Mouse (Mus musculus): ENCODE measurements around the gene Hist1h2ak.
"Not testable (repeated sequence)": the region's sequence is repeated elsewhere in the genome, so short reads cannot be mapped to it uniquely, and the experiment has no call there.

The Hist1h2ak gene

GRCm38 (mm10) chr13:21753524-21754285, at the start of gene Hist1h2ak, which contains the start of gene Hist1h2bn:
Gene Hist1h2ak (minus strand): TSS chr13:21753827.
Gene Hist1h2bn (plus strand): TSS chr13:21754123.
- CTCF ChIA-PET: not testable (repeated sequence)
- POLR2A ChIA-PET: interaction anchor here (0.5 to 16.3 kb wide), 101 partner anchors 8 to 1999 kb away, joined by 3 to 823 read pairs (median 5); partner anchors contain the start of genes Hist1h1b (in 4 of the 4), Hist1h2ai (in 4 of the 4), Hist1h2an (in 4 of the 4) and Hist1h2bl (in 4 of the 4)

- POLR2A ChIA-PET, CTCF ChIA-PET: not testable (repeated sequence)
Observed at GRCm38 (mm10) chr13:21803058-21803457, 49.4 kb upstream of the Hist1h2ak start.

DNA sequence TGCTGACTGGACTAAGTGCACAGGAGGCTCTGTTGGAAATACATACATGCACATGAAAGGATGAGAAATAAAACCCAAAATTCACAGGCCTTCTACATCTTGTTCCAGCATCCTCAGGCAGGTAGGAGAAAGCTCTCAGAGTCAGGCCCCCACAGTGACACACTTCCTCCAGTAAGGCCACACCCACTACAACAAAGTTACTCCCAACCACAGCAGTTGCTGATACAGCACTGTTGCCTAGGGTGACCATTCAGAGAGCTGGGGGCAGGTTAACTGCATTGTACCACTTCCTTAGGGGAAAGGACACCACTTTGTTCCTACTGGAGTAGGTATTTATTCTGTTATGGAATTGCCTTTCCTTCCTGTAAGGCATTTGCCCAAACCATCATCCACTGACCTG, 43.5 kb upstream of the Hist1h2ak start:
- CTCF ChIA-PET, POLR2A ChIA-PET: not testable (repeated sequence)

DNA sequence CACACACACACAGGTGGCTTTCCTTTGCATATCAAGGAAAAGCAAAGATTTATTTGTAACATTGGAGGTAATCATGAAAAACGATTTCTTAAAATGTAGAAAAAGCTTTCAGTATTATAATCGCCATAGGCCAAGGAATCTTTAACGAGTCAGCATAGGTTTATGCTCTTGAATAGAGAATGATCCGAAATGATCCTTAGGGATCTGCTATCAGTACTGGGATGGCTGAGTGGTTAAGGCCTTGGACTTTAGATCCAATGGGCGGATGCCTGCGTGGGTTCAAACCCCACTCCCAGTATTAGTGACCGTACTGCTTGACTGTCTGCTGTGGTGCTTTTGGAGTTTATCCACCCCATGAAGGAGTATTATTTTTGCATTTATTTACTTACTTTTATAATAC, 42.0 kb upstream of the Hist1h2ak start:
- CTCF ChIA-PET: no interaction called here
- POLR2A ChIA-PET: interaction anchor here in 2 of 4 experiments (0.9 to 1.5 kb wide), 4 partner anchors 8 to 85 kb away, joined by 3 to 5 read pairs (median 4); partner anchors contain the start of genes Hist1h1b (in 1 of the 2), Hist1h2an (in 1 of the 2) and Hist1h2bp (in 1 of the 2)

GRCm38 (mm10) chr13:21790601-21791283, 37.1 kb upstream of the Hist1h2ak start:
- POLR2A ChIA-PET: interaction anchor here (0.5 to 22.5 kb wide), 55 partner anchors 8 to 1948 kb away, joined by 3 to 823 read pairs (median 5); partner anchors contain the start of genes Hist1h2ak (in 4 of the 4), Hist1h2bn (in 4 of the 4), Hist1h1b (in 3 of the 4) and Hist1h2ai (in 3 of the 4)

GRCm38 (mm10) chr13:21789925-21790324, 36.3 kb upstream of the Hist1h2ak start:
- CTCF ChIA-PET: no interaction called here
- POLR2A ChIA-PET: interaction anchor here in 3 of 4 experiments (0.5 to 22.5 kb wide), 26 partner anchors 9 to 618 kb away, joined by 3 to 823 read pairs (median 10); partner anchors contain the start of genes Hist1h1b (in 3 of the 3), Hist1h2ai (in 3 of the 3), Hist1h2ak (in 3 of the 3) and Hist1h2bl (in 3 of the 3)

More at GRCm38 (mm10) chr13:21790601-21791283, 37.1 kb upstream of the Hist1h2ak start:
- CTCF ChIA-PET: no interaction called here

DNA sequence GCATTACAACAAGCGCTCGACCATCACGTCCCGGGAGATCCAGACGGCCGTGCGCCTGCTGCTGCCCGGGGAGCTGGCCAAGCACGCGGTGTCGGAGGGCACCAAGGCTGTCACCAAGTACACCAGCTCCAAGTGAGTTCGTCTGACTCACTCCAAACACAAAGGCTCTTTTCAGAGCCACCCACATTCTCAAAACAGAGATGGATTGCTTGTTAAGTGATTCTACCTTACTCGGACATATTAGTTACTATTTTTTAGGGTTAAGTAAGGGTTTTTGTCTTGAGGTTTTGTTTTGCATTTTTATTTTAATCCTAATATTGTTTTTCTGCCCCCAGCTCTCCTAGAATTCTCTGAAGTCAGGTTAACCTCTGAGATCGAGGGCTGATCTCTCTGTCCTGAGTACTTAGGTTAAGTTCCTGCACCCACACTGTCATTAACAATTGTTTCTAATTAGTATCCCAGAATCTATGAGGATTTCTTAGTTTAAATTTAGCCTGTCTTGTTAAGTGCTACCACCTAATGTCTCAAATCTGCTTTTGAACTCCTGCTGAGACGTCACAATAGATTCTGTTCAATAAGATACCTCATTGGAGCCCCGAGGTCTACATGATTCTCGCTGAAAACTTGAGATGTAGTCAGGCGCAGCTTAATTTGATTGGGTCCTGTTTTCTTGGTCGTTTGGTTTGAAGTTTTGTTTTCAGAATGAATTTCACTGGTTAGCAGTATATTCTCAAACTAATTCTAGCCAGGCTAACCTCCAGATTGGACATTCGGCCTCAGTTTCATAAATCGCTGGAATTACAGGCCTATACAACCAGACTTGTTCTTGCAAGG, 34.4 kb upstream of the Hist1h2ak start:
- ChIA-PET POLR2A (interaction anchor here (0.5 to 22.5 kb wide), 82 partner anchors 7 to 1956 kb away, joined by 3 to 823 read pairs (median 7); partner anchors contain the start of genes Hist1h2ag (in 4 of the 4), Hist1h2ai (in 4 of the 4), Hist1h2ak (in 4 of the 4) and Hist1h2bj (in 4 of the 4)), CTCF (interaction anchor here in 2 of 4 experiments (0.6 to 1.5 kb wide), 2 partner anchors 44 to 255 kb away, joined by 3 to 4 read pairs; partner anchors contain the start of genes Hist1h2ag (in 1 of the 2) and Hist1h2bj (in 1 of the 2))

DNA sequence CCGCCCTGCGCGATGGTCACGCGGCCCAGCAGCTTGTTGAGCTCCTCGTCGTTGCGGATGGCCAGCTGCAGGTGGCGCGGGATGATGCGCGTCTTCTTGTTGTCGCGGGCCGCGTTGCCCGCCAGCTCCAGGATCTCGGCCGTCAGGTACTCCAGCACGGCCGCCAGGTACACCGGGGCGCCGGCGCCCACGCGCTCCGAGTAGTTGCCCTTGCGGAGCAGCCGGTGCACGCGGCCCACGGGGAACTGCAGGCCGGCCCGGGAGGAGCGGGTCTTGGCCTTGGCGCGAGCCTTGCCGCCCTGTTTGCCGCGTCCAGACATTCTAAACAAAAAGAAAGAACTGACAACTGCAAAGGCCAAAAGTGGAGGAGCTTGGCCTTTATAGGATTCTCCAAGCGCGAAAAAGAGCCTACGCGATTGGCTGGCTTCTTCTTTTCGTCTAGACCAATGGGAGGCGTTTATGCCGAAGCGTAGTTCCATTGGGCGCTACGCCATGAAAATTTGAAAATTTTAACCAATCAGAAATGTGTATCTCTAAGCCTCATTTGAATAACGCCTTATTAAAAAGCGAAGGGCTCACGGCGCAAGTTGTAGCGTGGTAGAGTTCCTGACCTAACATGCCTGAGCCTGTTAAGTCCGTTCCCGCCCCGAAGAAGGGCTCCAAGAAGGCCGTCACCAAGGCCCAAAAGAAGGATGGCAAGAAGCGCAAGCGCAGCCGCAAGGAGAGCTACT, 33.4 kb upstream of the Hist1h2ak start, which contains the start of the genes Hist1h2an and Hist1h2bp:
TSS of gene Hist1h2an (minus strand) at position 320 of the 731 bp plus-strand sequence.
TSS of gene Hist1h2bp (plus strand) at position 563 of the 731 bp plus-strand sequence.
- ChIA-PET POLR2A (interaction anchor here (0.6 to 22.5 kb wide), 94 partner anchors 8 to 1973 kb away, joined by 3 to 823 read pairs (median 5); partner anchors contain the start of genes Hist1h2ag (in 4 of the 4), Hist1h2ai (in 4 of the 4), Hist1h2ak (in 4 of the 4) and Hist1h2bj (in 4 of the 4)), CTCF (interaction anchor here in 2 of 4 experiments (0.6 to 1.5 kb wide), 2 partner anchors 43 to 256 kb away, joined by 3 to 4 read pairs; partner anchors contain the start of genes Hist1h2ag (in 1 of the 2) and Hist1h2bj (in 1 of the 2))

DNA sequence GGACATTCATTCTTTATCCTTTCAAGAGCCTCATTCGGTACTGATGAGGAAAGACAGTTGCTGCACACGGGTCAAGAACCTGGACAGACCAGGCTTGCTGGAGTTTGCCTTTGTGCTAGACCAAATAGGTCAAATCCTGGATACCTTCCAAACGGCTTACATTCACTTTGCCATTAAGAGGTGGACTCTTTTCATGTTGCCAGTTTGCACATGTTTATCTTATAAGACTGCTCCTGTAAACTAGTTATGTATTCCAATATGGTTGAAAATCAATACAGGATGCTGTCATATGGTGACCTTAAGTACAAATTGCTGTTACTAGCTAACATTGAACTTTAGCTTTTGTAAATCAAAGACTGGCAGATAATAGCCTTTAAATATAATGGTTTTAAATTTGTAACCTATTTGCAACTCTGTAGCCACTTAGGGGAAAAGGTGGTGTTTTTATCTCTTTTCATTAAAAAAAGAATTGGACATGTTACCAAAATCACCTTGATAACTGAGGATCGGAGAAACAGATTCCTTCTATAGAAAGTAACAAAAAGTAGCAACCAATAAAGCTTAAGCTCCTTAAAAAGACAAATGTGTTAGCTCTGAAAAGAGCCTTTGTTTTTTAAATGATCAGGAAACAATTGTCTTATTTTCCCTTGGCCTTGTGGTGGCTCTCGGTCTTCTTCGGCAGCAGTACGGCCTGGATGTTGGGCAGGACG, 32.7 kb upstream of the Hist1h2ak start:
- ChIA-PET POLR2A (interaction anchor here (0.6 to 22.5 kb wide), 86 partner anchors 7 to 1977 kb away, joined by 3 to 823 read pairs (median 6); partner anchors contain the start of genes Hist1h2ai (in 4 of the 4), Hist1h2ak (in 4 of the 4), Hist1h2bl (in 4 of the 4) and Hist1h2bn (in 4 of the 4)), CTCF (interaction anchor here in 1 of 4 experiments (1.5 kb wide), 1 partner anchor 257 kb away, joined by 3 read pairs; the partner anchor contains the start of genes Hist1h2ag and Hist1h2bj)

GRCm38 (mm10) chr13:21784311-21784710, 30.7 kb upstream of the Hist1h2ak start:
- CTCF ChIA-PET: interaction anchor here in 1 of 4 experiments (0.7 kb wide), 1 partner anchor 49 kb away, joined by 3 read pairs; no protein-coding TSS in a partner anchor
- POLR2A ChIA-PET: interaction anchor here in 3 of 4 experiments (0.6 to 22.5 kb wide), 32 partner anchors 9 to 1980 kb away, joined by 3 to 823 read pairs (median 4); partner anchors contain the start of genes Hist1h2ai (in 3 of the 3), Hist1h2ak (in 3 of the 3), Hist1h2bj (in 3 of the 3) and Hist1h2bl (in 3 of the 3)

- CTCF ChIA-PET: no interaction called here
- POLR2A ChIA-PET: interaction anchor here in 3 of 4 experiments (0.8 to 22.5 kb wide), 28 partner anchors 9 to 1980 kb away, joined by 3 to 823 read pairs (median 6); partner anchors contain the start of genes Hist1h2ai (in 3 of the 3), Hist1h2ak (in 3 of the 3), Hist1h2bj (in 3 of the 3) and Hist1h2bl (in 3 of the 3)
Observed at GRCm38 (mm10) chr13:21783734-21784161, 30.1 kb upstream of the Hist1h2ak start.

GRCm38 (mm10) chr13:21783255-21783617, 29.6 kb upstream of the Hist1h2ak start, which contains the start of gene Hist1h3i:
Gene Hist1h3i (minus strand): TSS chr13:21783370.
- POLR2A ChIA-PET: interaction anchor here (0.8 to 22.5 kb wide), 39 partner anchors 8 to 1981 kb away, joined by 3 to 823 read pairs (median 6); partner anchors contain the start of genes Hist1h2ak (in 4 of the 4), Hist1h2bn (in 4 of the 4), Hist1h2ai (in 3 of the 4) and Hist1h2bl (in 3 of the 4)
- CTCF ChIA-PET: no interaction called here

DNA sequence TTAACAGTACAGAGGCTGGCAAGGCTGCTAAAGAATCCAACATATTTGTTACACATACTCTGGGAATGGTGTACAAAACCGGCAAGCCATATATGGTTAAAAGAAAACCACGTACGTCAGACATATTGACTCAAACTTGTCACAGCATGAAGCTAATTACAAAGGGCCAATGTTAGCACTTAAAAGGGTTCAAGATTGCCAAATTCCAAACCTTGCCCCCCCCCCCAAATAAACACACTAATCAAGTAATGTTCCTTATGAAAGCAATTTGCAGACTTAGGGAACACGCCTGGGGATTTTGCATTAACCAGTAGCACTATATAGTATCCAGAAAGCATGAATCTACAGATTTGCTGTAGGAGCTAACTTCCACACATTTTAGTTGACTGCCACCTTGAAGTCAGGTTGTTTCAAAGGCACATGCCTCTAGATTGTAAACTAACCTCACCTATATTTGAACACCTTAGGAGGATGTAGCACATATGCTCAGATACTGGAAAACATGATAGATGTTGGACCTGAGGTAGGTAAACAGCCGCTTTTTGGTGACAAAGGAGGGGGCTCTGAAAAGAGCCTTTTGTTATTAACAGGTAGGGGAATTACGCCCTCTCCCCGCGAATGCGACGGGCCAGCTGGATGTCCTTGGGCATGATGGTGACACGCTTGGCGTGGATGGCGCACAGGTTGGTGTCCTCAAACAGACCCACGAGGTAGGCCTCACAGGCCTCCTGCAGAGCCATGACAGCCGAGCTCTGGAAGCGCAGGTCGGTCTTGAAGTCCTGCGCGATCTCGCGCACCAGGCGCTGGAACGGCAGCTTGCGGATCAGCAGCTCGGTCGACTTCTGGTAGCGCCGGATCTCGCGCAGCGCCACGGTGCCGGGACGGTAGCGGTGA, 29.0 kb upstream of the Hist1h2ak start:
- POLR2A ChIA-PET: interaction anchor here (0.5 to 22.5 kb wide), 50 partner anchors 8 to 1979 kb away, joined by 3 to 823 read pairs (median 5); partner anchors contain the start of genes Hist1h2ak (in 4 of the 4), Hist1h2bn (in 4 of the 4), Hist1h2ai (in 3 of the 4) and Hist1h2bm (in 3 of the 4)
- CTCF ChIA-PET: interaction anchor here in 1 of 4 experiments (0.7 kb wide), 1 partner anchor 34 kb away, joined by 3 read pairs; no protein-coding TSS in a partner anchor

DNA sequence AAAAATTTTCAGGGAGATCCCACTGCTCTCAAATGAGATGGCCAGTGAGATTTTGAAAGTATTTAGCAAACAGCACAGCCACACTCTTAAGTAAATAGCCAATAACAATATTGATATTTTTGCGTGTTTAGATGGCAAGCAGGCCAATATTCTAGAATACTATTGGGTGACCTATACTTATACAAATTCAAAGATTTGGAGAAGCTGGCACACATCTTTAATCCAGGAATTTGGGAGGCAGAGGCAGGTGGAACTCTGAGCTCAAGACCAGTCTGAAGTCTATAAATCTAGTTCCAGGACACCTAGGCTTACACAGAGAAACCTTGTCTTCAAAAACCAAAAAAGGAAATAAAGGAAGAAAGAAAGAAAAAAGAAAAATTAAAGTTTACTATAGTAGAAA, 28.0 kb upstream of the Hist1h2ak start:
- ChIA-PET POLR2A (interaction anchor here (0.6 to 22.5 kb wide), 36 partner anchors 8 to 1799 kb away, joined by 3 to 823 read pairs (median 10); partner anchors contain the start of genes Hist1h2ak (in 4 of the 4), Hist1h2bn (in 4 of the 4), Hist1h2bm (in 3 of the 4) and Hist1h2ag (in 2 of the 4)), CTCF (no interaction called here)
